Mouse (Mus musculus) kidney, embryonic 16.5 days (tissue): Measurements from ENCODE around the gene Riok2. TPM values are rescaled to one million over a fixed set of nuclear protein-coding genes. Genes with fewer than 3 reads are reported as not detected.
A peak's percentile ranks its signal among the peaks of the same experiment; 100 is the strongest.

Source experiments
- ATAC-seq: fragments of 200-750 bp; cut with Nextera tagmentation; 2 replicates; pipeline ENCODE4 v1.8.0; 2017; ENCODE audit warnings: moderate TSS enrichment; ENCODE audit not compliant: low FRiP score, low TSS enrichment
- H3K27ac ChIP-seq: fragments of 300-500 bp; sonication (generic); 2 replicates; pipeline ENCODE4 v1.5.1; 2014; ENCODE audit warnings: low read length
- H3K27me3 ChIP-seq: fragments of 300-500 bp; sonication (generic); 2 replicates; pipeline ENCODE4 v1.6.1; 2014; ENCODE audit warnings: low read length, control low read depth, mixed read lengths; ENCODE audit not compliant: insufficient read depth
- H3K36me3 ChIP-seq: fragments of 300-500 bp; sonication (generic); 2 replicates; pipeline ENCODE4 v1.6.1; 2014; ENCODE audit warnings: low read length, control low read depth, mixed read lengths; ENCODE audit not compliant: insufficient read depth
- H3K4me1 ChIP-seq: fragments of 300-500 bp; sonication (generic); 2 replicates; pipeline ENCODE4 v1.6.1; 2014; ENCODE audit warnings: low read length, control low read depth, mixed read lengths; ENCODE audit not compliant: insufficient read depth
- H3K4me2 ChIP-seq: fragments of 300-500 bp; sonication (generic); replicated peaks from 2 replicates; pipeline ENCODE4 v1.6.1; 2014; ENCODE audit warnings: low read depth, low read length
- H3K4me3 ChIP-seq: fragments of 300-500 bp; sonication (generic); 2 replicates; pipeline ENCODE4 v1.5.1; 2014; ENCODE audit warnings: mild to moderate bottlenecking, low read length
- H3K9ac ChIP-seq: fragments of 300-500 bp; sonication (generic); replicated peaks from 2 replicates; pipeline ENCODE4 v1.6.1; 2014; ENCODE audit warnings: low read length
- H3K9me3 ChIP-seq: fragments of 300-500 bp; sonication (generic); 2 replicates; pipeline ENCODE4 v1.6.1; 2016; ENCODE audit warnings: low read length, control low read depth
- WGBS: fragments of 180-500 bp; shearing (Covaris S2); extraction: QIAGEN DNeasy Blood & Tissue Kit; methylation state at CpG from one replicate; pipeline ENCODE4 v1.1.7; 2014; 5-methylcytosine and 5-hydroxymethylcytosine counted together
- polyA plus RNA-seq: library from polyadenylated mRNA; unstranded; fragments of >200 nt; fragmentation: Nextera tagmentation; extraction: Ambion mirVana; gene quantifications from 2 replicates; pipeline ENCODE4 v1.2.1, GENCODE M21; 2015

The Riok2 gene
- polyA plus RNA-seq, 1 experiment from 2014 or later: 33.3 TPM

GRCm38 (mm10) chr17:17386117-17386516 is 12.0 kb downstream of the Riok2 start:
- no peak for ATAC-seq
- Histone ChIP-seq H3K27ac (no peak overlapping the region), H3K36me3 (peaks cover 50% of the 10 kb centered on the region), H3K9ac (no peak overlapping the region), H3K4me3 (no peak overlapping the region), H3K4me2 (no peak overlapping the region), H3K27me3 (no peaks in the 10 kb centered on the region), H3K9me3 (no peaks in the 10 kb centered on the region), H3K4me1 (no peaks in the 10 kb centered on the region)
- WGBS: 98% methylated on average over 2 of the region's 2 CpGs

GRCm38 (mm10) chr17:17391823-17392222 is 17.7 kb downstream of the Riok2 start:
- 91% methylated on average over 4 of the region's 4 CpGs for WGBS
- Histone ChIP-seq H3K4me3 (no peak overlapping the region), H3K4me1 (no peaks in the 10 kb centered on the region), H3K4me2 (no peak overlapping the region), H3K9me3 (no peaks in the 10 kb centered on the region), H3K36me3 (peaks cover 43% of the 10 kb centered on the region), H3K27me3 (no peaks in the 10 kb centered on the region), H3K27ac (no peak overlapping the region), H3K9ac (no peak overlapping the region)
- ATAC-seq: no peak

GRCm38 (mm10) chr17:17392863-17393262 is 18.8 kb downstream of the Riok2 start:
- no peaks in the 10 kb centered on the region for H3K27me3 ChIP-seq
- no peak overlapping the region for H3K4me2 ChIP-seq
- peaks cover 37% of the 10 kb centered on the region for H3K36me3 ChIP-seq
- ATAC-seq: 0 out of 2 replicates have a peak, but pooled peaks have one; percentile 39
- H3K27ac ChIP-seq: no peak overlapping the region
- no peak overlapping the region for H3K4me3 ChIP-seq
- H3K4me1 ChIP-seq: no peaks in the 10 kb centered on the region
- H3K9me3 ChIP-seq: no peaks in the 10 kb centered on the region
- H3K9ac ChIP-seq: no peak overlapping the region
- 66% methylated on average over 7 of the region's 7 CpGs for WGBS

GRCm38 (mm10) chr17:17393300-17393699 is 19.2 kb downstream of the Riok2 start:
- Histone ChIP-seq H3K9ac (no peak overlapping the region), H3K27ac (no peak overlapping the region), H3K4me1 (no peaks in the 10 kb centered on the region), H3K36me3 (peaks cover 37% of the 10 kb centered on the region), H3K27me3 (no peaks in the 10 kb centered on the region), H3K4me3 (no peak overlapping the region), H3K4me2 (no peak overlapping the region), H3K9me3 (no peaks in the 10 kb centered on the region)
- 92% methylated on average over 6 of the region's 6 CpGs for WGBS
- ATAC-seq: no peak

- ATAC-seq: peak; percentile 69; the same call in 1 of the 2 replicates
- Histone ChIP-seq H3K4me1 (no peaks in the 10 kb centered on the region), H3K27me3 (no peaks in the 10 kb centered on the region), H3K9me3 (no peaks in the 10 kb centered on the region), H3K4me3 (no peak overlapping the region), H3K9ac (no peak overlapping the region), H3K36me3 (peaks cover 31% of the 10 kb centered on the region), H3K4me2 (no peak overlapping the region), H3K27ac (no peak overlapping the region)
- WGBS: 34% methylated on average over 4 of the region's 4 CpGs
These were observed 20.2 kb downstream of the Riok2 start for GRCm38 (mm10) chr17:17394336-17394735.

GRCm38 (mm10) chr17:17396869-17397268 is 22.8 kb downstream of the Riok2 start:
- ATAC-seq: no peak
- H3K4me1 ChIP-seq: no peaks in the 10 kb centered on the region
- peaks cover 18% of the 10 kb centered on the region for H3K36me3 ChIP-seq
- H3K27ac ChIP-seq: no peak overlapping the region
- no peak overlapping the region for H3K4me3 ChIP-seq
- 58% methylated on average over 1 of the region's 1 CpGs for WGBS
- H3K4me2 ChIP-seq: no peak overlapping the region
- no peak overlapping the region for H3K9ac ChIP-seq
- no peaks in the 10 kb centered on the region for H3K27me3 ChIP-seq
- H3K9me3 ChIP-seq: no peaks in the 10 kb centered on the region

GRCm38 (mm10) chr17:17398664-17399063 is 24.6 kb downstream of the Riok2 start:
- Histone ChIP-seq H3K4me3 (no peak overlapping the region), H3K9me3 (no peaks in the 10 kb centered on the region), H3K27me3 (no peaks in the 10 kb centered on the region), H3K36me3 (peaks cover 14% of the 10 kb centered on the region), H3K4me2 (no peak overlapping the region), H3K9ac (no peak overlapping the region), H3K4me1 (0 out of 2 replicates have a peak, but pooled peaks cover 2% of the 10 kb centered on the region), H3K27ac (no peak overlapping the region)
- WGBS: 70% methylated on average over 2 of the region's 2 CpGs
- no peak for ATAC-seq

- no peak within 1 kb of the TSS for H3K9ac ChIP-seq
- peak; percentile 90 for ATAC-seq
- no peak within 1 kb of the TSS for H3K27ac ChIP-seq
- H3K9me3 ChIP-seq: no peaks in the 10 kb centered on the region
- no peaks in the 10 kb centered on the region for H3K27me3 ChIP-seq
- H3K4me1 ChIP-seq: peaks cover 8% of the 10 kb centered on the region; the same call in 1 of the 2 replicates
- no peak within 1 kb of the TSS for H3K4me3 ChIP-seq
- H3K36me3 ChIP-seq: no peaks in the 10 kb centered on the region
- peak within 1 kb of the TSS; percentile 3 for H3K4me2 ChIP-seq
- WGBS: 32% methylated on average over 6 of the region's 6 CpGs
These were observed 28.3 kb downstream of the Riok2 start, which contains the start of gene Lix1 for GRCm38 (mm10) chr17:17402222-17403004. Gene Lix1, plus strand, starts transcription at chr17:17402672.

- ATAC-seq: no peak
- no peaks in the 10 kb centered on the region for H3K36me3 ChIP-seq
- no peak overlapping the region for H3K27ac ChIP-seq
- H3K4me2 ChIP-seq: peak overlapping the region; percentile 3
- H3K4me3 ChIP-seq: no peak overlapping the region
- H3K27me3 ChIP-seq: no peaks in the 10 kb centered on the region
- no peak overlapping the region for H3K9ac ChIP-seq
- 38% methylated on average over 5 of the region's 5 CpGs for WGBS
- H3K4me1 ChIP-seq: peaks cover 8% of the 10 kb centered on the region; the same call in 1 of the 2 replicates
- no peaks in the 10 kb centered on the region for H3K9me3 ChIP-seq
These were observed 28.9 kb downstream of the Riok2 start for GRCm38 (mm10) chr17:17403038-17403437.

- no peaks in the 10 kb centered on the region for H3K36me3 ChIP-seq
- no peaks in the 10 kb centered on the region for H3K27me3 ChIP-seq
- H3K9me3 ChIP-seq: no peaks in the 10 kb centered on the region
- no peak overlapping the region for H3K4me2 ChIP-seq
- 33% methylated on average over 3 of the region's 3 CpGs for WGBS
- no peak for ATAC-seq
- no peak overlapping the region for H3K27ac ChIP-seq
- no peak overlapping the region for H3K4me3 ChIP-seq
- H3K9ac ChIP-seq: no peak overlapping the region
- peaks cover 8% of the 10 kb centered on the region; the same call in 1 of the 2 replicates for H3K4me1 ChIP-seq
These were observed 29.5 kb downstream of the Riok2 start for GRCm38 (mm10) chr17:17403578-17404112.
